Mouse (Mus musculus) liver, postnatal 0 days (tissue): ENCODE results near the gene Git2.

Experiments used
- CTCF ChIP-seq: sonication (generic); IDR thresholded peaks from 2 replicates; pipeline ENCODE4 v1.5.1; 2016; ENCODE audit warnings: antibody characterized with exemption, low read depth
- EP300 ChIP-seq: IDR thresholded peaks from 2 replicates; pipeline ENCODE4 v1.6.1; 2016; ENCODE audit warnings: antibody characterized with exemption, low read depth, mild to moderate bottlenecking

DNA sequence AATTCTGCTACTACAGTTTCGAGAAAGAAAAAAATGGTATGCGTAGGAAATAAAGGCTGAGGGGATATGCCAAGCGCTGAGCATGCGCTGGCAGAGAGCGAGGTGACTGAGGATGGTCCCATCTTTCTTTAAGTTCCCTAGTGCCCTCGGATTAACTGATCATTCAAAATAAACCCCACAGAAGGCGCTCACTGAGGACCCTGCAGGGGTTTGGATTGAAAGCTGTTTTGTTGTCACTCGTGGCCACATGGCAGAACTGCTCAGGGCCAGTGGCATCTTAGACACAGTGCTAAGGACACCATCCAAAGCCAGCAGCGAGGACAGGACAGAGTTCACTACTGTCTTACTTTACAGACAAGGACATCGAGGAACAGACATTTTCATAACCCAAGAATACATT, 25.0 kb downstream of the Git2 start:
- no peak for TF ChIP-seq CTCF
- TF ChIP-seq EP300: no peak
